ENCODE assay signal across 11 mouse cellular contexts in the genomic region with DNA sequence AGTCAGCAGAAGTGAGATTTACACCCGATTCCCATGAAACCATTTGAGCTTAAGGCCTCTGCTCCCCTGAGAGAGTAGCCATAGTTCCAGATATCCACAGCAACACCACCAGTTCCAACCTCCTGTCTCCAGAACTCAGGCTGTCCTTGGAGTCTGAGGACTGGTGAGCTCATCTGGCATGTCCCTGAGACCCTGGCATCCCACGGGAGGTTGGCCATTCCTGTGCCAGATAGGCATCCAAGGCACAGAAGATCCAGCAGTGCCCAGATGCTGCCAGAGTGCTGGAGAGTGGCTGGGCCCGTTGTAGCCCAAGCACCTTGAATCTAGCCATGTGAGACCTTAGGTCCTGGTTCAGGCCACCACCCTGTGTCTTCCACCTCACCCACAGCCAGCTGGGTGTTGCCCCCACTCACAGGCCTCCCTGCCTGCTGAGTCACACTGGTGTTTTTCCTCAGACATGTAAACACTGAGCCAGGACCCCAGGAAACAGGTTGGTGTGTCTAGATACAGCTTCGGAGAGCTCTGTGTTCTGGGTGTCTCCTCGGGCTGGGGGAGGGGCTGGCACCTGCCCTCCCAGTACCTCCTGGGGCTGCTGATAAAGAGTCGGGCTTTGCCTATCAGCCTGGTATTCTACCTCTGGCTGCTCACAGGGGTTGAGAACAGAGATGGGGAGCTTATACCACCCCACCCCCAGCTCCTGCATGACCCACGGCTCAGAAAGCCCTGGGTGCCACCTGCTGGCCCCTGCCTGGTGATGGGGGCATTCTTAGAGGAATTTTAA. TPM values are rescaled to one million over a fixed set of nuclear protein-coding genes. Genes with fewer than 3 reads are reported as not detected.
A peak's percentile ranks its signal among the peaks of the same experiment; 100 is the strongest.
DNase-seq lines count a peak whose midpoint lies in the region; ATAC-seq and TF ChIP-seq lines count a peak whose summit lies in the region.
"Had no signal": no experiment of that assay in that cellular context is flagged by ENCODE, and none has a peak within 500 bp of the region (broad histone marks: within the 10 kb centered on the region; RNA-seq: fewer than 3 reads in every experiment).

No protein-coding gene starts in this region.

- H3K27me3 ChIP-seq in lung, embryonic 15.5 days = no peaks in the 10 kb centered on the region
- no peaks in the 10 kb centered on the region for H3K27me3 ChIP-seq in liver, embryonic 14.5 days (ENCODE audit: control insufficient read depth, insufficient read depth, low read length)
- no peaks in the 10 kb centered on the region for H3K27me3 ChIP-seq in stomach, postnatal 0 days (ENCODE audit: control insufficient read depth, insufficient read depth, low read length)
- no peaks in the 10 kb centered on the region for H3K27me3 ChIP-seq in midbrain, postnatal 0 days (ENCODE audit: insufficient read depth, low read length)
- H3K27me3 ChIP-seq: embryonic facial prominence, embryonic 15.5 days; limb, embryonic 15.5 days; neural tube, embryonic 15.5 days had no signal

- no peak overlapping the region for H3K4me3 ChIP-seq in lung, embryonic 15.5 days
- H3K4me3 ChIP-seq in liver, embryonic 14.5 days (ENCODE audit: insufficient read depth in 1 of 2, low read depth in 2 of 2, low read length in 2 of 2) = peak overlapping the region; percentile 10 to 44
- H3K4me3 ChIP-seq in stomach, postnatal 0 days (ENCODE audit: low read depth, low read length) = no peak overlapping the region
- H3K4me3 ChIP-seq in midbrain, postnatal 0 days (ENCODE audit: low read depth, low read length) = no peak overlapping the region
- H3K4me3 ChIP-seq: embryonic facial prominence, embryonic 15.5 days; limb, embryonic 15.5 days; neural tube, embryonic 15.5 days had no signal

- no peaks in the 10 kb centered on the region for H3K4me1 ChIP-seq in lung, embryonic 15.5 days
- H3K4me1 ChIP-seq in liver, embryonic 14.5 days (replicated peaks; ENCODE audit: control insufficient read depth in 2 of 2, insufficient read depth in 2 of 2, low read length in 1 of 2) = peaks cover 86 to 90% of the 10 kb centered on the region in 2 experiments
- no peaks in the 10 kb centered on the region for H3K4me1 ChIP-seq in stomach, postnatal 0 days (replicated peaks; ENCODE audit: control insufficient read depth, insufficient read depth)
- H3K4me1 ChIP-seq in midbrain, postnatal 0 days (ENCODE audit: insufficient read depth, low read length) = no peaks in the 10 kb centered on the region
- H3K4me1 ChIP-seq: limb, embryonic 15.5 days; neural tube, embryonic 15.5 days had no signal

- no peaks in the 10 kb centered on the region for H3K9me3 ChIP-seq in lung, embryonic 15.5 days
- no peaks in the 10 kb centered on the region for H3K9me3 ChIP-seq in liver, embryonic 14.5 days (ENCODE audit: control insufficient read depth, low read length)
- H3K9me3 ChIP-seq in stomach, postnatal 0 days (ENCODE audit: control insufficient read depth, low read length) = no peaks in the 10 kb centered on the region
- no peaks in the 10 kb centered on the region for H3K9me3 ChIP-seq in midbrain, postnatal 0 days (ENCODE audit: low read length)
- H3K9me3 ChIP-seq: embryonic facial prominence, embryonic 15.5 days; limb, embryonic 15.5 days; neural tube, embryonic 15.5 days had no signal

- no peak overlapping the region for H3K27ac ChIP-seq in lung, embryonic 15.5 days
- peak overlapping the region; percentile 100 for H3K27ac ChIP-seq in liver, embryonic 14.5 days
- H3K27ac ChIP-seq in stomach, postnatal 0 days (replicated peaks) = no peak overlapping the region
- H3K27ac ChIP-seq in midbrain, postnatal 0 days (ENCODE audit: low read depth, low read length) = no peak overlapping the region
- H3K27ac ChIP-seq: embryonic facial prominence, embryonic 15.5 days; limb, embryonic 15.5 days; neural tube, embryonic 15.5 days had no signal

- DNase-seq in adrenal gland, adult (ENCODE audit: inconsistent age in 2 of 2, low spot score in 1 of 2) = peak; percentile 66 to 75
- DNase-seq in adrenal gland, postnatal 4 days (ENCODE audit: low spot score in 2 of 2) = no peak
- DNase-seq in lung, postnatal 36 days = no peak
- peak; percentile 96 to 97 (median 96) for DNase-seq in liver, embryonic 14.5 days (ENCODE audit: low read depth in 3 of 3, low spot score in 3 of 3)
- DNase-seq in stomach, postnatal 0 days (ENCODE audit: low spot score) = peak; percentile 55
- no peak for DNase-seq in kidney, postnatal 14 days
- DNase-seq in midbrain, postnatal 0 days (ENCODE audit: low spot score) = no peak

- peak; percentile 88 for TF ChIP-seq CTCF in liver, embryonic 14.5 days (IDR thresholded peaks at IDR 0.05; ENCODE audit: low read depth)
- no peak for TF ChIP-seq CTCF in stomach, postnatal 0 days (IDR thresholded peaks at IDR 0.05; ENCODE audit: low read depth)
- TF ChIP-seq CTCF in midbrain, postnatal 0 days (IDR thresholded peaks at IDR 0.05) = no peak

- TF ChIP-seq EP300 in liver, embryonic 14.5 days (IDR thresholded peaks at IDR 0.05; ENCODE audit: low read depth) = peak; percentile 99
- no peak for TF ChIP-seq EP300 in stomach, postnatal 0 days (optimal IDR thresholded peaks at IDR 0.05)

- peaks cover 16% of the 10 kb centered on the region for H3K36me3 ChIP-seq in lung, embryonic 15.5 days
- peaks cover 33% of the 10 kb centered on the region for H3K36me3 ChIP-seq in liver, embryonic 14.5 days (replicated peaks; ENCODE audit: control insufficient read depth, insufficient read depth, low read depth)
- H3K36me3 ChIP-seq in stomach, postnatal 0 days (ENCODE audit: control insufficient read depth, insufficient read depth, low read length) = peaks cover 3% of the 10 kb centered on the region; the same call in 1 of the 2 replicates
- H3K36me3 ChIP-seq in midbrain, postnatal 0 days (ENCODE audit: insufficient read depth, low read length) = peaks cover 16% of the 10 kb centered on the region

- no peak overlapping the region for H3K4me2 ChIP-seq in lung, embryonic 15.5 days
- peak overlapping the region; percentile 58 for H3K4me2 ChIP-seq in liver, embryonic 14.5 days (ENCODE audit: low read depth)
- H3K4me2 ChIP-seq in stomach, postnatal 0 days (replicated peaks; ENCODE audit: low read depth) = no peak overlapping the region
- no peak overlapping the region for H3K4me2 ChIP-seq in midbrain, postnatal 0 days (ENCODE audit: low read depth, low read length, poor library complexity, severe bottlenecking)
- H3K4me2 ChIP-seq: embryonic facial prominence, embryonic 15.5 days; limb, embryonic 15.5 days; neural tube, embryonic 15.5 days had no signal

- peak; percentile 50; the same call in 1 of the 2 replicates for ATAC-seq in lung, embryonic 15.5 days (ENCODE audit: borderline replicate concordance, extremely low read depth, low FRiP score, low TSS enrichment)
- peak; percentile 82 for ATAC-seq in liver, embryonic 14.5 days (ENCODE audit: insufficient read depth)
- peak; percentile 53 for ATAC-seq in stomach, postnatal 0 days (ENCODE audit: low FRiP score, low TSS enrichment)
- ATAC-seq in midbrain, postnatal 0 days (ENCODE audit: low FRiP score) = no peak

- 65% methylated on average over 7 of the region's 7 CpGs for WGBS in lung, embryonic 15.5 days
- 17% methylated on average over 7 of the region's 7 CpGs for WGBS in liver, embryonic 14.5 days (ENCODE audit: insufficient replicate concordance)
- 55% methylated on average over 7 of the region's 7 CpGs for WGBS in stomach, postnatal 0 days
- 77% methylated on average over 7 of the region's 7 CpGs for WGBS in midbrain, postnatal 0 days

- no peak overlapping the region for H3K9ac ChIP-seq in lung, embryonic 15.5 days
- peak overlapping the region; percentile 79 for H3K9ac ChIP-seq in liver, embryonic 14.5 days (replicated peaks)
- H3K9ac ChIP-seq in stomach, postnatal 0 days (ENCODE audit: low read length) = no peak overlapping the region
- no peak overlapping the region for H3K9ac ChIP-seq in midbrain, postnatal 0 days (replicated peaks; ENCODE audit: low read length, poor library complexity, severe bottlenecking)
- H3K9ac ChIP-seq: embryonic facial prominence, embryonic 15.5 days; limb, embryonic 15.5 days; neural tube, embryonic 15.5 days had no signal

RNA-seq across cellular contexts. Expression of a gene that starts 17.7 kb away (rescaled TPM):
- total RNA-seq in adrenal gland, postnatal 4 days (2021) = 10 to 100 TPM; 28.4 to 31.7 TPM
- 32.0 and 33.3 TPM in 2 replicates for polyA plus RNA-seq in lung, embryonic 15.5 days (2015; fragmentation: Nextera tagmentation; extraction: Ambion mirVana)
- 274 and 315 TPM in 2 replicates for polyA plus RNA-seq in liver, embryonic 14.5 days (2012; rRNA removed)
- 270 and 320 TPM in 2 replicates for polyA plus RNA-seq in liver, embryonic 14.5 days (2014; fragmentation: Nextera tagmentation; extraction: Ambion mirVana)
- 24.9 and 25.4 TPM in 2 replicates for polyA plus RNA-seq in stomach, postnatal 0 days (2015; fragmentation: Nextera tagmentation; extraction: Ambion mirVana)
- 7.6 and 8.4 TPM in 2 replicates for total RNA-seq in midbrain, postnatal 0 days (2014; rRNA removed)
- 7.3 and 7.4 TPM in 2 replicates for polyA plus RNA-seq in midbrain, postnatal 0 days (2015; fragmentation: Nextera tagmentation; extraction: Ambion mirVana)

RNA-seq across cellular contexts. Expression of a gene that starts 38.1 kb away (rescaled TPM):
- total RNA-seq in adrenal gland, postnatal 4 days (2021) = 10 to 100 TPM; 68.5 to 76.5 TPM
- 122 and 123 TPM in 2 replicates for polyA plus RNA-seq in lung, embryonic 15.5 days (2015; fragmentation: Nextera tagmentation; extraction: Ambion mirVana)
- polyA plus RNA-seq in liver, embryonic 14.5 days (2012; rRNA removed) = 39.4 and 45.9 TPM in 2 replicates
- polyA plus RNA-seq in liver, embryonic 14.5 days (2014; fragmentation: Nextera tagmentation; extraction: Ambion mirVana) = 65.3 and 71.1 TPM in 2 replicates
- polyA plus RNA-seq in stomach, postnatal 0 days (2015; fragmentation: Nextera tagmentation; extraction: Ambion mirVana) = 66.8 and 68.7 TPM in 2 replicates
- total RNA-seq in midbrain, postnatal 0 days (2014; rRNA removed) = 93.8 and 98.3 TPM in 2 replicates
- polyA plus RNA-seq in midbrain, postnatal 0 days (2015; fragmentation: Nextera tagmentation; extraction: Ambion mirVana) = 127 and 130 TPM in 2 replicates

Comparison
In these comparisons a context has a peak if more than half of its experiments do, and no peak if none do; other contexts are left out.
1. DNase-seq: peak in adrenal gland, adult (2 of 2), liver, embryonic 14.5 days (3 of 3) and stomach, postnatal 0 days (single experiment); none in adrenal gland, postnatal 4 days (0 of 2), lung, postnatal 36 days (single experiment), kidney, postnatal 14 days (single experiment) and midbrain, postnatal 0 days (single experiment).
2. H3K4me3 ChIP-seq: peak in liver, embryonic 14.5 days (2 of 2); none in lung, embryonic 15.5 days (single experiment), stomach, postnatal 0 days (single experiment) and midbrain, postnatal 0 days (single experiment).